Mouse (Mus musculus): ENCODE data around the gene Olfr1441. TPM values are rescaled to one million over a fixed set of nuclear protein-coding genes. Genes with fewer than 3 reads are reported as not detected.

Gene Olfr1441
- polyA plus RNA-seq, 1 experiment = not detected

DNA sequence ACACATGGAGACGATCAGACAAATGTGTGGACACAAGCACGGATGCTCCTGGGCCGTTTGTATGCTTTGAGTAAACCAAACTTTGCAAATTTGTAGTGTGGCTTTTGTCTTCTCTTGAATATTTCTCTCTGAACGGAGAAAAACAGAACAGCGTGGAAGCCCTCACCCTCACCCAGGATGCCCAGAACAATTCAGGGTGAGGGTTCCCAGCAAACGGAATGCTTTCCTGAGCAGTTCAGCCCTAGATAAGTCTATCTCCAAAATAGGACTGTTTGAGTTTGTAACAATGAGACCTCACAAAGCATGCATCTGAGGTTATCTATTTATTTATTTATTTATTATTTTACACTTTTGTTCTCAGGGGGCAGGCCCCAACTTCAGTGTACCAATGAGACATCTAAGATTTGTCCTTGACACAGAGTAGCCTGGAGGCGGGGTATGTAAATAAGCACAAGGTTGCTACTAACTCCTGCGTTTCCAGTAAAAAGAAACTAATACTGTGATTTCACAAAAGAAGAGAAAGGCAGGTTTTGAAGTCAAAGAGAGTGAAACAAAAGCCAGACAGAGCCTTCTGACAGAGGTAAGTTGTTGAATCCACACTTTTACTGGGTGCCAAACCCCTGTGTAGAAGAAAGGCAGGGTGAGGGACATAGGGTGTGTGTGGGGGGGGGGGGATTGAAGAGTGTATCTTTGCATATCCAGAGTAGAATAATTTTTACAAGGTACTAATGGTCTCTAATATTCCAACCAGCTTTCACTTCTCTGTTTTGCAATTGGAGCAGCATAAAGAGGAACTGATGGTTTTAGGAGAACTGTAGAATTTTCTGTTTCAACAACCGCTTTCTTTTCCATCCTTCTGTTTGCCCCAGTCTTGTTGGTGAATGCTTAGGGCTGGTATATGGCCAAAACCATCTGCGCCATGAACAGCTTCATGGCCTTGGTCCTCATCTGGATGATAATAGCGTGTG, 43.3 kb downstream of the Olfr1441 start, which contains the start of gene Mpeg1:
Gene Mpeg1 (plus strand): TSS at position 498 of the 968 bp plus-strand sequence.
- Histone ChIP-seq H3K27ac (ENCODE audit: insufficient read depth, low read length) (no peak within 1 kb of the TSS), H3K4me1 (ENCODE audit: control insufficient read depth, insufficient read depth, low read length) (no peaks in the 10 kb centered on the region), H3K4me3 (ENCODE audit: insufficient read depth, low read length) (no peak within 1 kb of the TSS)
- TF ChIP-seq POLR2A (IDR thresholded peaks at IDR 0.05; ENCODE audit: extremely low read depth, insufficient read depth, low read length) (no peak), CTCF (IDR thresholded peaks at IDR 0.05; ENCODE audit: extremely low read depth, insufficient read depth, low read length) (no peak)

DNA sequence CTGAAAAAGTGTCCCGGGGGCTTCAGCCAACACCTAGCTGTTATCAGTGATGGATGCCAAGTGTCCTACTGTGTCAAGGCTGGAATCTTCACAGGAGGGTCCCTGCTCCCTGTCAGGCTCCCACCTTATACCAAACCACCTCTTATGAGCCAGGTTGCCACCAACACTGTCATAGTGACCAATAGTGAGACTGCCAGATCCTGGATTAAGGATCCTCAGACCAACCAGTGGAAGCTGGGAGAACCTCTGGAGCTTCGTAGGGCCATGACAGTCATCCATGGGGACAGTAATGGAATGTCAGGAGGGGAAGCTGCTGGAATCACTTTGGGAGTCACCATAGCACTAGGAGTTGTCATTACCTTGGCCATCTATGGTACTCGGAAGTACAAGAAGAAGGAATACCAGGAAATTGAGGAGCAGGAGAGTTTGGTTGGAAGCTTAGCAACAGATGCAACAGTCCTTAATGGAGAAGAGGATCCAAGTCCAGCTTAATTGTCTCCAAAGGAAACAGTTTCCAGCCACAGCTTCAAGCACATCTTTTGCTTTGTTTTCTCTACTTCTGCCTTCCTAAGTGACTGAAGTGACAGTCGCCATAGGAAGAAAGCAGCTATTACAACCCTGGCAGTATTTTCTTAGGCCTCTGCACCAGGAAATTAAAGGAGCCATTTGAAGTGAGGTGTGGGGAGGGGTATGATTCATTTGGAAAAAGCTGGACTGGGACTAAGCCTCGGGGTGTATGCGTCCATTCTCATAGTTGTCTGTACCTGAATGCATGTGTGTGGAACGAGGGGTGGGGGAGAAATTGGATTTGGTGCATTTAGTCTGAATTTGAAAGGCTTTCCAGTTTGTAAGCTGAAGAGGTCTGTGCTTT, 45.9 kb downstream of the Olfr1441 start:
- no peak overlapping the region; the same call in 1 of the 2 replicates for H3K4me3 ChIP-seq (ENCODE audit: insufficient read depth, low read length)
- H3K4me1 ChIP-seq (ENCODE audit: control insufficient read depth, insufficient read depth, low read length) = no peaks in the 10 kb centered on the region
- no peak overlapping the region for H3K27ac ChIP-seq (ENCODE audit: insufficient read depth, low read length)
- no peak for TF ChIP-seq CTCF (IDR thresholded peaks at IDR 0.05; ENCODE audit: extremely low read depth, insufficient read depth, low read length)

GRCm38 (mm10) chr19:12463722-12464035, 46.4 kb downstream of the Olfr1441 start:
- no peak overlapping the region for H3K27ac ChIP-seq (ENCODE audit: insufficient read depth, low read length)
- H3K4me1 ChIP-seq (ENCODE audit: control insufficient read depth, insufficient read depth, low read length) = no peaks in the 10 kb centered on the region
- H3K4me3 ChIP-seq (ENCODE audit: insufficient read depth, low read length) = no peak overlapping the region
- TF ChIP-seq POLR2A (IDR thresholded peaks at IDR 0.05; ENCODE audit: extremely low read depth, insufficient read depth, low read length) (no peak), CTCF (IDR thresholded peaks at IDR 0.05; ENCODE audit: extremely low read depth, insufficient read depth, low read length) (no peak)

- no peak overlapping the region for H3K27ac ChIP-seq (ENCODE audit: insufficient read depth, low read length)
- TF ChIP-seq POLR2A (IDR thresholded peaks at IDR 0.05; ENCODE audit: extremely low read depth, insufficient read depth, low read length) (no peak), CTCF (IDR thresholded peaks at IDR 0.05; ENCODE audit: extremely low read depth, insufficient read depth, low read length) (no peak)
- no peak overlapping the region for H3K4me3 ChIP-seq (ENCODE audit: insufficient read depth, low read length)
- H3K4me1 ChIP-seq (ENCODE audit: control insufficient read depth, insufficient read depth, low read length) = no peaks in the 10 kb centered on the region
Observed at GRCm38 (mm10) chr19:12464127-12464526, 46.9 kb downstream of the Olfr1441 start.

- no peak for TF ChIP-seq POLR2A (IDR thresholded peaks at IDR 0.05; ENCODE audit: extremely low read depth, insufficient read depth, low read length)
- no peak for TF ChIP-seq CTCF (IDR thresholded peaks at IDR 0.05; ENCODE audit: extremely low read depth, insufficient read depth, low read length)
- no peak overlapping the region for H3K4me3 ChIP-seq (ENCODE audit: insufficient read depth, low read length)
- no peaks in the 10 kb centered on the region for H3K4me1 ChIP-seq (ENCODE audit: control insufficient read depth, insufficient read depth, low read length)
- H3K27ac ChIP-seq (ENCODE audit: insufficient read depth, low read length) = no peak overlapping the region
Observed at GRCm38 (mm10) chr19:12464674-12465073, 47.4 kb downstream of the Olfr1441 start.

DNA sequence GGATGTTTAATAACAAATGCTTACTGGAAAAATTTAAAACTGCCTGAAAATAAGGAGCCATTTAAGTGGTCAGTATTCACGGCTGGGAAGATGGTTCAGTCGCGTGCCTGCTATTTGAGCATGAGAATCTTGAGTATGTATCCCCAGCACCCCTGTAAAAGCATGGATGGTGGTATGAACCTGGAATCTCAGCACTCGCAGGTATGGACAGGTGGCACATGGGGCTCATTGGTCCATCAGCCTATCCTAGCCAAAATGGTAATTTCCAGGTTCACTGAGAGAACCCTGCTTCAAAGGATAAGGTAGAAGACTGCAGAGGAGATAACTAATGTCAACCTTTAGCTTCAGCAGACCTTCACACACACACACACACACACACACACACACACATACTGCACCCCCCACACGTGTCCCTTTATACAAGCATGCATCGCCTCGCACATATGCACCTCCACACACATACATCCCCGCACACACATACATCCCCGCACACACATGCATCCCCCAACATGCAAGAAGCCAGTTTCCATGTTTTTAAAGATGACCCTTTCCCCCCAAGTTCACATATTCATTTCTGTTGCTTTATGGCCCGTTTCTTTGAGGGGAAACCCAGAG, 48.4 kb downstream of the Olfr1441 start:
- Histone ChIP-seq H3K27ac (ENCODE audit: insufficient read depth, low read length) (no peak overlapping the region), H3K4me3 (ENCODE audit: insufficient read depth, low read length) (no peak overlapping the region), H3K4me1 (ENCODE audit: control insufficient read depth, insufficient read depth, low read length) (no peaks in the 10 kb centered on the region)
- TF ChIP-seq POLR2A (IDR thresholded peaks at IDR 0.05; ENCODE audit: extremely low read depth, insufficient read depth, low read length) (no peak), CTCF (IDR thresholded peaks at IDR 0.05; ENCODE audit: extremely low read depth, insufficient read depth, low read length) (no peak)

- no peak overlapping the region for H3K27ac ChIP-seq (ENCODE audit: insufficient read depth, low read length)
- H3K4me3 ChIP-seq (ENCODE audit: insufficient read depth, low read length) = no peak overlapping the region
- no peaks in the 10 kb centered on the region for H3K4me1 ChIP-seq (ENCODE audit: control insufficient read depth, insufficient read depth, low read length)
- TF ChIP-seq POLR2A (IDR thresholded peaks at IDR 0.05; ENCODE audit: extremely low read depth, insufficient read depth, low read length) = no peak
- peak; percentile 87 for TF ChIP-seq CTCF (IDR thresholded peaks at IDR 0.05; ENCODE audit: extremely low read depth, insufficient read depth, low read length)
Observed at GRCm38 (mm10) chr19:12466204-12466603, 49.0 kb downstream of the Olfr1441 start.

- TF ChIP-seq CTCF (IDR thresholded peaks at IDR 0.05; ENCODE audit: extremely low read depth, insufficient read depth, low read length) = no peak
- no peak for TF ChIP-seq POLR2A (IDR thresholded peaks at IDR 0.05; ENCODE audit: extremely low read depth, insufficient read depth, low read length)
- Histone ChIP-seq H3K4me3 (ENCODE audit: insufficient read depth, low read length) (no peak overlapping the region), H3K4me1 (ENCODE audit: control insufficient read depth, insufficient read depth, low read length) (no peaks in the 10 kb centered on the region), H3K27ac (ENCODE audit: insufficient read depth, low read length) (no peak overlapping the region)
Observed at GRCm38 (mm10) chr19:12467436-12467835, 50.2 kb downstream of the Olfr1441 start.

- TF ChIP-seq POLR2A (IDR thresholded peaks at IDR 0.05; ENCODE audit: extremely low read depth, insufficient read depth, low read length) (no peak), CTCF (IDR thresholded peaks at IDR 0.05; ENCODE audit: extremely low read depth, insufficient read depth, low read length) (no peak)
- Histone ChIP-seq H3K4me1 (ENCODE audit: control insufficient read depth, insufficient read depth, low read length) (peaks cover 8% of the 10 kb centered on the region; the same call in 1 of the 2 replicates), H3K27ac (ENCODE audit: insufficient read depth, low read length) (no peak overlapping the region), H3K4me3 (ENCODE audit: insufficient read depth, low read length) (no peak overlapping the region)
Observed at GRCm38 (mm10) chr19:12471866-12472265, 54.6 kb downstream of the Olfr1441 start.
